Mouse (Mus musculus): ENCODE measurements around the gene Fignl2. TPM values are rescaled to one million over a fixed set of nuclear protein-coding genes. Genes with fewer than 3 reads are reported as not detected.
A peak's percentile ranks its signal among the peaks of the same experiment; 100 is the strongest.

Fignl2 gene
- polyA plus RNA-seq, 1 experiment = 0.01 TPM

GRCm38 (mm10) chr15:101092121-101092828 is 13.9 kb upstream of the Fignl2 start:
- no peak for TF ChIP-seq CEBPB (IDR thresholded peaks at IDR 0.05; ENCODE audit: low read depth)
- no peak for TF ChIP-seq CTCF (IDR thresholded peaks at IDR 0.05; ENCODE audit: control insufficient read depth, insufficient read depth, insufficient read length)
- TF ChIP-seq USF1 (IDR thresholded peaks at IDR 0.05; ENCODE audit: low read depth) = no peak
- no peak for TF ChIP-seq MAX (IDR thresholded peaks at IDR 0.05)
- TF ChIP-seq MYOD1 (IDR thresholded peaks at IDR 0.05; ENCODE audit: control insufficient read depth, insufficient read length, low read depth) = no peak
- no peak for TF ChIP-seq MYOG (IDR thresholded peaks at IDR 0.05; ENCODE audit: control insufficient read depth, extremely low read depth, insufficient read length)
- TF ChIP-seq FOSL1 (IDR thresholded peaks at IDR 0.05; ENCODE audit: insufficient read depth, low read length, poor library complexity, severe bottlenecking) = no peak
- Histone ChIP-seq H3K27me3 (ENCODE audit: control insufficient read depth, insufficient read depth, insufficient read length) (peaks cover 59% of the 10 kb centered on the region), H3K79me3 (ENCODE audit: low read depth) (no peaks in the 10 kb centered on the region), H3ac (ENCODE audit: control insufficient read depth, insufficient read length, low read depth) (no peak overlapping the region), H3K36me3 (ENCODE audit: control insufficient read depth, insufficient read depth) (no peaks in the 10 kb centered on the region), H3K79me2 (ENCODE audit: control insufficient read depth, insufficient read depth) (no peaks in the 10 kb centered on the region), H3K4me3 (ENCODE audit: insufficient read depth, poor library complexity, severe bottlenecking) (no peak overlapping the region)

- Histone ChIP-seq H3K27me3 (ENCODE audit: control insufficient read depth, insufficient read depth, insufficient read length) (peaks cover 56% of the 10 kb centered on the region), H3K79me2 (ENCODE audit: control insufficient read depth, insufficient read depth) (no peaks in the 10 kb centered on the region), H3K79me3 (ENCODE audit: low read depth) (no peaks in the 10 kb centered on the region), H3K36me3 (ENCODE audit: control insufficient read depth, insufficient read depth) (no peaks in the 10 kb centered on the region), H3K4me3 (ENCODE audit: insufficient read depth, poor library complexity, severe bottlenecking) (no peak overlapping the region), H3ac (ENCODE audit: control insufficient read depth, insufficient read length, low read depth) (no peak overlapping the region)
- TF ChIP-seq MYOG (IDR thresholded peaks at IDR 0.05; ENCODE audit: control insufficient read depth, extremely low read depth, insufficient read length) (no peak), FOSL1 (IDR thresholded peaks at IDR 0.05; ENCODE audit: insufficient read depth, low read length, poor library complexity, severe bottlenecking) (no peak), MYOD1 (IDR thresholded peaks at IDR 0.05; ENCODE audit: control insufficient read depth, insufficient read length, low read depth) (no peak), CEBPB (IDR thresholded peaks at IDR 0.05; ENCODE audit: low read depth) (no peak), CTCF (IDR thresholded peaks at IDR 0.05; ENCODE audit: control insufficient read depth, insufficient read depth, insufficient read length) (no peak), MAX (IDR thresholded peaks at IDR 0.05) (no peak), USF1 (IDR thresholded peaks at IDR 0.05; ENCODE audit: low read depth) (no peak)
Observed at GRCm38 (mm10) chr15:101091551-101091950, 13.2 kb upstream of the Fignl2 start.

GRCm38 (mm10) chr15:101088291-101088690 is 9.9 kb upstream of the Fignl2 start:
- no peaks in the 10 kb centered on the region for H3K79me3 ChIP-seq (ENCODE audit: low read depth)
- H3K36me3 ChIP-seq (ENCODE audit: control insufficient read depth, insufficient read depth) = no peaks in the 10 kb centered on the region
- H3K79me2 ChIP-seq (ENCODE audit: control insufficient read depth, insufficient read depth) = no peaks in the 10 kb centered on the region
- H3K4me3 ChIP-seq (ENCODE audit: insufficient read depth, poor library complexity, severe bottlenecking) = no peak overlapping the region
- no peak overlapping the region for H3ac ChIP-seq (ENCODE audit: control insufficient read depth, insufficient read length, low read depth)
- H3K27me3 ChIP-seq (ENCODE audit: control insufficient read depth, insufficient read depth, insufficient read length) = peaks cover 47% of the 10 kb centered on the region
- TF ChIP-seq CTCF (IDR thresholded peaks at IDR 0.05; ENCODE audit: control insufficient read depth, insufficient read depth, insufficient read length) (no peak), CEBPB (IDR thresholded peaks at IDR 0.05; ENCODE audit: low read depth) (no peak), MYOG (IDR thresholded peaks at IDR 0.05; ENCODE audit: control insufficient read depth, extremely low read depth, insufficient read length) (no peak), MAX (IDR thresholded peaks at IDR 0.05) (no peak), MYOD1 (IDR thresholded peaks at IDR 0.05; ENCODE audit: control insufficient read depth, insufficient read length, low read depth) (no peak), FOSL1 (IDR thresholded peaks at IDR 0.05; ENCODE audit: insufficient read depth, low read length, poor library complexity, severe bottlenecking) (no peak), USF1 (IDR thresholded peaks at IDR 0.05; ENCODE audit: low read depth) (no peak)

- Histone ChIP-seq H3K4me3 (ENCODE audit: insufficient read depth, poor library complexity, severe bottlenecking) (no peak overlapping the region), H3K79me3 (ENCODE audit: low read depth) (no peaks in the 10 kb centered on the region), H3K36me3 (ENCODE audit: control insufficient read depth, insufficient read depth) (no peaks in the 10 kb centered on the region), H3K79me2 (ENCODE audit: control insufficient read depth, insufficient read depth) (no peaks in the 10 kb centered on the region), H3K27me3 (ENCODE audit: control insufficient read depth, insufficient read depth, insufficient read length) (peaks cover 43% of the 10 kb centered on the region), H3ac (ENCODE audit: control insufficient read depth, insufficient read length, low read depth) (no peak overlapping the region)
- TF ChIP-seq CEBPB (IDR thresholded peaks at IDR 0.05; ENCODE audit: low read depth) (peak; percentile 50), MYOG (IDR thresholded peaks at IDR 0.05; ENCODE audit: control insufficient read depth, extremely low read depth, insufficient read length) (no peak), MYOD1 (IDR thresholded peaks at IDR 0.05; ENCODE audit: control insufficient read depth, insufficient read length, low read depth) (no peak)
Observed at GRCm38 (mm10) chr15:101086956-101087355, 8.6 kb upstream of the Fignl2 start.

- Histone ChIP-seq H3K4me3 (ENCODE audit: insufficient read depth, poor library complexity, severe bottlenecking) (no peak overlapping the region), H3K36me3 (ENCODE audit: control insufficient read depth, insufficient read depth) (no peaks in the 10 kb centered on the region), H3K27me3 (ENCODE audit: control insufficient read depth, insufficient read depth, insufficient read length) (peaks cover 40% of the 10 kb centered on the region), H3K79me2 (ENCODE audit: control insufficient read depth, insufficient read depth) (no peaks in the 10 kb centered on the region), H3ac (ENCODE audit: control insufficient read depth, insufficient read length, low read depth) (no peak overlapping the region), H3K79me3 (ENCODE audit: low read depth) (no peaks in the 10 kb centered on the region)
- TF ChIP-seq MYOG (IDR thresholded peaks at IDR 0.05; ENCODE audit: control insufficient read depth, extremely low read depth, insufficient read length) = no peak
- TF ChIP-seq MAX (IDR thresholded peaks at IDR 0.05) = no peak
- no peak for TF ChIP-seq USF1 (IDR thresholded peaks at IDR 0.05; ENCODE audit: low read depth)
- TF ChIP-seq FOSL1 (IDR thresholded peaks at IDR 0.05; ENCODE audit: insufficient read depth, low read length, poor library complexity, severe bottlenecking) = no peak
- TF ChIP-seq MYOD1 (IDR thresholded peaks at IDR 0.05; ENCODE audit: control insufficient read depth, insufficient read length, low read depth) = no peak
- TF ChIP-seq CEBPB (IDR thresholded peaks at IDR 0.05; ENCODE audit: low read depth) = no peak
- TF ChIP-seq CTCF (IDR thresholded peaks at IDR 0.05; ENCODE audit: control insufficient read depth, insufficient read depth, insufficient read length) = no peak
Observed at GRCm38 (mm10) chr15:101086451-101086850, 8.1 kb upstream of the Fignl2 start.
